Mouse (Mus musculus): ENCODE measurements around the gene Fam178b. TPM values are rescaled to one million over a fixed set of nuclear protein-coding genes. Genes with fewer than 3 reads are reported as not detected.

Gene Fam178b
- total RNA-seq, 2 experiments from 2014 or later, result not detected

Other genes starting within 250 kb of the Fam178b start
- 9.3 and 13.5 TPM in 2 replicates for gene Lman2l, start 237.9 kb downstream of the Fam178b start, total RNA-seq (2014; fragmentation: Nextera tagmentation)
- gene Lman2l, start 237.9 kb downstream of the Fam178b start, total RNA-seq (2017), result 1.8 and 7.4 TPM in 2 replicates
- 2.7 and 3.3 TPM in 2 replicates for gene Cnnm4, start 211.6 kb downstream of the Fam178b start, total RNA-seq (2014; fragmentation: Nextera tagmentation)
- gene Cnnm4, start 211.6 kb downstream of the Fam178b start, total RNA-seq (2017), result 2.6 and 3.0 TPM in 2 replicates
- gene Cnnm3, start 171.3 kb downstream of the Fam178b start, total RNA-seq (2014; fragmentation: Nextera tagmentation), result 12.6 and 15.9 TPM in 2 replicates
- gene Cnnm3, start 171.3 kb downstream of the Fam178b start, total RNA-seq (2017), result 8.3 and 8.8 TPM in 2 replicates
- gene Ankrd23, start 146.3 kb downstream of the Fam178b start, total RNA-seq (2014; fragmentation: Nextera tagmentation), result 2.5 and 10.5 TPM in 2 replicates
- 0.30 and 8.3 TPM in 2 replicates for gene Ankrd23, start 146.3 kb downstream of the Fam178b start, total RNA-seq (2017)
- gene Gm42417, start 143.8 kb downstream of the Fam178b start, total RNA-seq (2014; fragmentation: Nextera tagmentation), result 2.4 TPM in 1 of 2 replicates, not detected in the other
- 0.61 TPM in 1 of 2 replicates, not detected in the other for gene Gm42417, start 143.8 kb downstream of the Fam178b start, total RNA-seq (2017)
- 7.7 and 9.3 TPM in 2 replicates for gene Ankrd39, start 135.7 kb downstream of the Fam178b start, total RNA-seq (2014; fragmentation: Nextera tagmentation)
- 3.1 and 4.0 TPM in 2 replicates for gene Ankrd39, start 135.7 kb downstream of the Fam178b start, total RNA-seq (2017)
- gene Sema4c, start 124.8 kb downstream of the Fam178b start, total RNA-seq (2014; fragmentation: Nextera tagmentation), result 0.17 and 1.6 TPM in 2 replicates
- gene Sema4c, start 124.8 kb downstream of the Fam178b start, total RNA-seq (2017), result 0.50 and 0.70 TPM in 2 replicates
- gene Cox5b, start 8.3 kb upstream of the Fam178b start, total RNA-seq (2014; fragmentation: Nextera tagmentation), result 728 and 806 TPM in 2 replicates
- gene Cox5b, start 8.3 kb upstream of the Fam178b start, total RNA-seq (2017), result 1,234 and 1,237 TPM in 2 replicates
- gene 4933424G06Rik, start 27.0 kb upstream of the Fam178b start, total RNA-seq (2014; fragmentation: Nextera tagmentation), result not detected in 2 replicates
- not detected in 2 replicates for gene 4933424G06Rik, start 27.0 kb upstream of the Fam178b start, total RNA-seq (2017)
- 45.8 and 49.2 TPM in 2 replicates for gene Actr1b, start 31.2 kb upstream of the Fam178b start, total RNA-seq (2014; fragmentation: Nextera tagmentation)
- gene Actr1b, start 31.2 kb upstream of the Fam178b start, total RNA-seq (2017), result 49.1 and 51.1 TPM in 2 replicates
- 2.5 and 3.9 TPM in 2 replicates for gene Zap70, start 78.6 kb upstream of the Fam178b start, total RNA-seq (2014; fragmentation: Nextera tagmentation)
- gene Zap70, start 78.6 kb upstream of the Fam178b start, total RNA-seq (2017), result 1.3 and 1.7 TPM in 2 replicates

Measured in megakaryocyte-erythroid progenitor cell, adult 5-6 weeks (primary cell).